13 mouse cellular contexts compared by ENCODE assay signal in genomic region chr4:106206023-106206422, GRCm38 (mm10).
DNase-seq lines count a peak whose midpoint lies in the region; ATAC-seq and TF ChIP-seq lines count a peak whose summit lies in the region.
"Had no signal": no experiment of that assay in that cellular context is flagged by ENCODE, and none has a peak within 500 bp of the region (broad histone marks: within the 10 kb centered on the region; RNA-seq: fewer than 3 reads in every experiment).

No protein-coding gene starts in this region.

- no peak overlapping the region for H3K4me2 ChIP-seq in liver, embryonic 12.5 days
- H3K4me2 ChIP-seq in liver, embryonic 11.5 days, result no peak overlapping the region
- H3K4me2 ChIP-seq in embryonic facial prominence, embryonic 12.5 days (replicated peaks), result no peak overlapping the region
- no peak overlapping the region for H3K4me2 ChIP-seq in limb, embryonic 15.5 days

- peak; percentile 21; the same call in 1 of the 2 replicates for ATAC-seq in liver, embryonic 12.5 days
- no peak for ATAC-seq in liver, embryonic 11.5 days (replicated peaks; ENCODE audit: low FRiP score)
- ATAC-seq in embryonic facial prominence, embryonic 12.5 days (ENCODE audit: insufficient number of reproducible peaks, insufficient read depth, low FRiP score, low TSS enrichment), result 0 out of 2 replicates have a peak, but pooled peaks have one; percentile 38
- peak; percentile 32; the same call in 1 of the 2 replicates for ATAC-seq in limb, embryonic 15.5 days (ENCODE audit: insufficient number of reproducible peaks, low FRiP score, low TSS enrichment, low read depth)
- ATAC-seq in inflammation-experienced regulatory T-cells, adult 6 months, result no peak

- no peaks in the 10 kb centered on the region for H3K4me1 ChIP-seq in liver, embryonic 12.5 days
- H3K4me1 ChIP-seq in liver, embryonic 11.5 days (replicated peaks; ENCODE audit: control insufficient read depth, insufficient read depth, low read length), result no peaks in the 10 kb centered on the region
- no peaks in the 10 kb centered on the region; the same call in none of the 2 replicates for H3K4me1 ChIP-seq in embryonic facial prominence, embryonic 12.5 days
- H3K4me1 ChIP-seq in limb, embryonic 15.5 days, result peaks cover 6% of the 10 kb centered on the region; the same call in 1 of the 2 replicates

- intact Hi-C loops in gastrocnemius, adult 2 months (cut with DNase I), result loop anchor here (5.0 kb wide), 1 partner anchor 34 kb away; no protein-coding TSS in a partner anchor

- H3K27ac ChIP-seq in gastrocnemius, adult 2 months, result no peak overlapping the region
- no peak overlapping the region for H3K27ac ChIP-seq in liver, embryonic 12.5 days
- no peak overlapping the region for H3K27ac ChIP-seq in liver, embryonic 11.5 days (ENCODE audit: low read depth, low read length)
- H3K27ac ChIP-seq in embryonic facial prominence, embryonic 12.5 days, result no peak overlapping the region
- H3K27ac ChIP-seq in limb, embryonic 15.5 days, result no peak overlapping the region
- H3K27ac ChIP-seq: macrophage had no signal

- H3K36me3 ChIP-seq in liver, embryonic 12.5 days, result no peaks in the 10 kb centered on the region
- H3K36me3 ChIP-seq in liver, embryonic 11.5 days (ENCODE audit: control insufficient read depth, insufficient read depth, low read length), result no peaks in the 10 kb centered on the region
- H3K36me3 ChIP-seq in embryonic facial prominence, embryonic 12.5 days, result no peaks in the 10 kb centered on the region
- H3K36me3 ChIP-seq in limb, embryonic 15.5 days, result no peaks in the 10 kb centered on the region

- H3K4me3 ChIP-seq in gastrocnemius, adult 2 months, result no peak overlapping the region
- no peak overlapping the region for H3K4me3 ChIP-seq in liver, embryonic 12.5 days
- no peak overlapping the region for H3K4me3 ChIP-seq in liver, embryonic 11.5 days (ENCODE audit: low read depth, low read length)
- H3K4me3 ChIP-seq in embryonic facial prominence, embryonic 12.5 days, result no peak overlapping the region
- no peak overlapping the region for H3K4me3 ChIP-seq in limb, embryonic 15.5 days

- 29% methylated on average over 2 of the region's 2 CpGs for WGBS in liver, embryonic 12.5 days (ENCODE audit: insufficient replicate concordance)
- 66% methylated on average over 2 of the region's 2 CpGs for WGBS in liver, embryonic 11.5 days
- 38% methylated on average over 2 of the region's 2 CpGs for WGBS in embryonic facial prominence, embryonic 12.5 days
- WGBS in limb, embryonic 15.5 days, result 49% methylated on average over 2 of the region's 2 CpGs

- no peaks in the 10 kb centered on the region for H3K9me3 ChIP-seq in liver, embryonic 12.5 days (replicated peaks)
- no peaks in the 10 kb centered on the region for H3K9me3 ChIP-seq in liver, embryonic 11.5 days (ENCODE audit: control insufficient read depth, low read length)
- no peaks in the 10 kb centered on the region for H3K9me3 ChIP-seq in embryonic facial prominence, embryonic 12.5 days
- no peaks in the 10 kb centered on the region for H3K9me3 ChIP-seq in limb, embryonic 15.5 days

- H3K27me3 ChIP-seq in liver, embryonic 12.5 days (replicated peaks), result no peaks in the 10 kb centered on the region
- no peaks in the 10 kb centered on the region for H3K27me3 ChIP-seq in liver, embryonic 11.5 days (replicated peaks; ENCODE audit: control insufficient read depth, insufficient read depth, low read length)
- H3K27me3 ChIP-seq in embryonic facial prominence, embryonic 12.5 days, result no peaks in the 10 kb centered on the region
- no peaks in the 10 kb centered on the region for H3K27me3 ChIP-seq in limb, embryonic 15.5 days

- DNase-seq in gastrocnemius, adult 2 months, result no peak
- DNase-seq in gastrocnemius, postnatal 25 days, result no peak
- DNase-seq in liver, embryonic 11.5 days (ENCODE audit: low spot score), result no peak
- DNase-seq in frontal cortex, postnatal 14 days (ENCODE audit: low spot score in 2 of 2), result no peak
- DNase-seq: adrenal gland, postnatal 36 days; cerebellum, adult 11-12 months; heart, postnatal 36 days; spleen, adult 18-20 months had no signal

- peak; percentile 9; the same call in 1 of the 2 replicates for TF ChIP-seq CTCF in gastrocnemius, adult 2 months (IDR thresholded peaks at IDR 0.05)

- H3K9ac ChIP-seq in liver, embryonic 12.5 days, result no peak overlapping the region
- no peak overlapping the region for H3K9ac ChIP-seq in liver, embryonic 11.5 days (ENCODE audit: low read depth, low read length)
- no peak overlapping the region for H3K9ac ChIP-seq in embryonic facial prominence, embryonic 12.5 days
- H3K9ac ChIP-seq in limb, embryonic 15.5 days, result no peak overlapping the region

Comparison
In these comparisons a context has a peak if more than half of its experiments do, and no peak if none do; other contexts are left out.
1. ATAC-seq: peak in liver, embryonic 12.5 days (single experiment), embryonic facial prominence, embryonic 12.5 days (single experiment) and limb, embryonic 15.5 days (single experiment); none in liver, embryonic 11.5 days (single experiment) and inflammation-experienced regulatory T-cells, adult 6 months (single experiment).